Mouse (Mus musculus) MEL (cell line): Measurements from ENCODE around the gene Zeb2. TPM values are rescaled to one million over a fixed set of nuclear protein-coding genes. Genes with fewer than 3 reads are reported as not detected.
A peak's percentile ranks its signal among the peaks of the same experiment; 100 is the strongest.

Experiments used
- DNase-seq: peaks from one replicate; pipeline ENCODE4 v3.0.0; 2011; ENCODE audit warnings: low read depth, low spot score
- H3K27ac ChIP-seq: 2 replicates; pipeline ENCODE4 v1.5.1; 2012; ENCODE audit warnings: low read depth, mild to moderate bottlenecking, control low read depth, low read length, moderate library complexity; ENCODE audit not compliant: control insufficient read depth
- H3K27me3 ChIP-seq, 2 experiments: fragments of 150-350 bp in 1 of 2; sonication (generic) in 1 of 2; 2 replicates each; pipeline ENCODE4 v1.6.1; 2012; ENCODE audit warnings: low read length in 2 of 2, mild to moderate bottlenecking in 2 of 2, improper control_type of control experiment in 1 of 2, moderate library complexity in 1 of 2; ENCODE audit not compliant: insufficient read depth in 2 of 2, control insufficient read depth in 1 of 2
- H3K36me3 ChIP-seq, 2 experiments: 2 replicates each; pipeline ENCODE4 v1.6.1; 2012 to 2014; ENCODE audit warnings: low read length in 2 of 2, improper control_type of control experiment in 1 of 2, inconsistent platforms in 1 of 2, mild to moderate bottlenecking in 1 of 2; ENCODE audit not compliant: insufficient read depth in 2 of 2, control insufficient read depth in 1 of 2
- H3K4me1 ChIP-seq, 2 experiments: fragments of 150-350 bp in 1 of 2; sonication (generic) in 1 of 2; 2 replicates each; pipeline ENCODE4 v1.6.1; 2012; ENCODE audit warnings: low read length in 2 of 2, improper control_type of control experiment in 1 of 2, mild to moderate bottlenecking in 1 of 2; ENCODE audit not compliant: insufficient read depth in 2 of 2, control insufficient read depth in 1 of 2
- H3K4me3 ChIP-seq, 2 experiments: fragments of 150-350 bp in 1 of 2; sonication (generic) in 1 of 2; 2 replicates each; pipeline ENCODE4 v1.5.1; 2012; ENCODE audit warnings: low read depth in 2 of 2, low read length in 2 of 2, mild to moderate bottlenecking in 2 of 2, moderate library complexity in 2 of 2, control low read depth in 1 of 2, improper control_type of control experiment in 1 of 2; ENCODE audit not compliant: control insufficient read depth in 1 of 2, insufficient read depth in 1 of 2
- H3K79me2 ChIP-seq: 2 replicates; pipeline ENCODE4 v1.6.1; 2012; ENCODE audit warnings: mild to moderate bottlenecking, low read length, moderate library complexity; ENCODE audit not compliant: control insufficient read depth, poor library complexity, insufficient read depth
- H3K9ac ChIP-seq: 2 replicates; pipeline ENCODE4 v1.6.1; 2012; ENCODE audit warnings: low read depth, mild to moderate bottlenecking, control low read depth, low read length, moderate library complexity; ENCODE audit not compliant: control insufficient read depth, poor library complexity, severe bottlenecking
- H3K9me3 ChIP-seq: fragments of 150-350 bp; sonication (generic); replicated peaks from 2 replicates; pipeline ENCODE4 v1.6.1; 2012; ENCODE audit warnings: mild to moderate bottlenecking, low read length, improper control_type of control experiment, moderate library complexity; ENCODE audit not compliant: insufficient read depth
- BHLHE40 ChIP-seq: IDR thresholded peaks from 2 replicates; pipeline ENCODE4 v1.6.1; 2012; ENCODE audit warnings: low read depth, mild to moderate bottlenecking, inconsistent platforms, low read length, improper control_type of control experiment, borderline replicate concordance
- ELF1 ChIP-seq: IDR thresholded peaks from 2 replicates; pipeline ENCODE4 v1.6.1; 2014; ENCODE audit warnings: low read depth, mild to moderate bottlenecking, inconsistent platforms, low read length, improper control_type of control experiment, moderate library complexity
- GABPA ChIP-seq: IDR thresholded peaks from 2 replicates; pipeline ENCODE4 v1.6.1; 2012; ENCODE audit warnings: low read depth, mild to moderate bottlenecking, inconsistent platforms, low read length, improper control_type of control experiment, moderate library complexity
- GATA1 ChIP-seq: IDR thresholded peaks from 2 replicates; pipeline ENCODE4 v1.6.1; 2011; ENCODE audit warnings: low read depth, low read length, improper control_type of control experiment
- HCFC1 ChIP-seq: IDR thresholded peaks from 2 replicates; pipeline ENCODE4 v1.6.1; 2012; ENCODE audit warnings: low read depth, mild to moderate bottlenecking, inconsistent platforms, low read length, improper control_type of control experiment, moderate library complexity
- KAT2A ChIP-seq: conservative IDR thresholded peaks from 2 replicates; pipeline ENCODE4 v1.6.1; 2012; ENCODE audit warnings: low read depth, low read length, improper control_type of control experiment, inconsistent platforms
- MAFK ChIP-seq: IDR thresholded peaks from 2 replicates; pipeline ENCODE4 v1.6.1; 2011; ENCODE audit warnings: low read depth, mild to moderate bottlenecking, low read length, improper control_type of control experiment, borderline replicate concordance
- MEF2A ChIP-seq: IDR thresholded peaks from 2 replicates; pipeline ENCODE4 v1.6.1; 2014; ENCODE audit warnings: low read depth, mild to moderate bottlenecking, inconsistent platforms, low read length, improper control_type of control experiment; ENCODE audit not compliant: poor library complexity, insufficient replicate concordance, severe bottlenecking; ENCODE audit errors: extremely low read depth
- MXI1 ChIP-seq: IDR thresholded peaks from 2 replicates; pipeline ENCODE4 v1.6.1; 2011; ENCODE audit warnings: mild to moderate bottlenecking, low read depth, low read length, improper control_type of control experiment
- POLR2A ChIP-seq, 2 experiments: IDR thresholded peaks; 2 replicates each; pipeline ENCODE4 v1.6.1; 2011 to 2012; ENCODE audit warnings: low read length in 2 of 2, mild to moderate bottlenecking in 2 of 2, control low read depth in 1 of 2, improper control_type of control experiment in 1 of 2, low read depth in 1 of 2, moderate library complexity in 1 of 2; ENCODE audit not compliant: control insufficient read depth in 1 of 2, insufficient read depth in 1 of 2, poor library complexity in 1 of 2
- TAL1 ChIP-seq: IDR thresholded peaks from 2 replicates; pipeline ENCODE4 v1.6.1; 2012; ENCODE audit warnings: mild to moderate bottlenecking, inconsistent platforms, low read length, moderate library complexity, mixed read lengths
- TBP ChIP-seq: IDR thresholded peaks from 2 replicates; pipeline ENCODE4 v1.8.0; 2011; ENCODE audit warnings: low read depth, low read length, improper control_type of control experiment
- TCF12 ChIP-seq: IDR thresholded peaks from 2 replicates; pipeline ENCODE4 v1.6.1; 2014; ENCODE audit warnings: low read depth, mild to moderate bottlenecking, inconsistent platforms, low read length, improper control_type of control experiment, moderate library complexity
- UBTF ChIP-seq: IDR thresholded peaks from 2 replicates; pipeline ENCODE4 v1.6.1; 2012; ENCODE audit warnings: low read depth, mild to moderate bottlenecking, inconsistent platforms, low read length, improper control_type of control experiment, moderate library complexity, borderline replicate concordance; ENCODE audit not compliant: insufficient read depth
- USF1 ChIP-seq: IDR thresholded peaks from 2 replicates; pipeline ENCODE4 v1.6.1; 2014; ENCODE audit warnings: low read depth, mild to moderate bottlenecking, inconsistent platforms, low read length, improper control_type of control experiment, moderate library complexity
- USF2 ChIP-seq, 2 experiments: IDR thresholded peaks; 2 replicates each; pipeline ENCODE4 v1.6.1; 2011 to 2012; ENCODE audit warnings: improper control_type of control experiment in 2 of 2, low read length in 2 of 2, borderline replicate concordance in 1 of 2, inconsistent platforms in 1 of 2, low read depth in 1 of 2, mild to moderate bottlenecking in 1 of 2; ENCODE audit not compliant: insufficient read depth in 1 of 2
- ZMIZ1 ChIP-seq: IDR thresholded peaks from 2 replicates; pipeline ENCODE4 v1.6.1; 2012; ENCODE audit warnings: low read depth, mild to moderate bottlenecking, inconsistent platforms, low read length, improper control_type of control experiment, moderate library complexity
- ZNF384 ChIP-seq: IDR thresholded peaks from 2 replicates; pipeline ENCODE4 v1.6.1; 2012; ENCODE audit warnings: low read depth, mild to moderate bottlenecking, inconsistent platforms, low read length, improper control_type of control experiment
- polyA plus RNA-seq, 2 experiments: library from polyadenylated mRNA; stranded (reverse) in 1 of 2; unstranded in 1 of 2; fragments of >175 nt in 1 of 2; fragments of >200 nt in 1 of 2; gene quantifications; 2 replicates each; pipeline versions ENCODE4 v1.2.1 to v1.2.4; 2012; ENCODE audit warnings: low replicate concordance in 2 of 2, low read depth in 1 of 2; ENCODE audit not compliant: insufficient read length in 2 of 2, insufficient read depth in 1 of 2, missing spikeins in 1 of 2
- total RNA-seq: library from RNA; depleted of rRNA; stranded (reverse); fragments of 300-350 nt; gene quantifications from 2 replicates; pipeline ENCODE4 v1.2.3, GENCODE M21; 2012

Gene Zeb2
- total and polyA plus RNA-seq, 3 experiments: 12.8 to 12.9 TPM; not detected in 1

DNA sequence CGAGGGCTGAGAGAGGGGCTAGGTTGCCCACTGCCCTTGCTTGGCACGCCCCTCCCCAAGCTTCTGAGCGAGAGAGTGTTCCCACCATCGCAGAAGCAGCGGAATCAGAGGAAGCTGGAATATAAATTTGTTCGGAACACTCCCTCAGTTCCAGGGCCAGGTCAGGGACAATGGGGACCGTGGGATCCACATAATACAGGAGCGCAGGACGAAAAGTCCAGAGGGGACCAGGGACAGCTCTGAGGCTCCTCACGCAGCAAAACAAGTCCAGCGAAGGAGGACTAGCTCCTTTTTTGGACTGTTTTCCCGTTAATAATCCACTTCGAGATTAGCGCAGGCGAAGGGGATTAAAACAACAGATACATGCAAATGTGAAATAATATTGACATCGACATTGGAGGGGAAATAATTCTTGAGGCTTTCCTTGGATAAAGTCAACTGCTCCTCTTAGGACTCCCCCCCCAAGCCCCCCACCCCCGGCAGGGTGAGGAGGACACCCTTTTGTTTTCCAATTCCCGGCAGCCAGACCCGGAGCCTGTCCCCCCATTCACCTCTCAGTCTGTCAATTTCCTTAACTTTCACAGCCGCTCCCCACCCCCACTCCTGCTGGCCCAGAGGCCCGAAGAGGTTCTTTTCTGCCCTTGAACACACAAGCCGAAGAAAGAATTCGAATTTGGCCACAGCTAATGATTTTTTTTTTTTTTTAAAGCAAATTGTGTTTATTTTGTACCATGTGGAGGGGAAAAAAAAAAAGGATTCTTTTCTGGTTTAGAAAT is 1.3 kb downstream of the Zeb2 start:
- peaks cover 2 to 3% of the 10 kb centered on the region in 2 experiments; a peak in 2 of 4 replicates for H3K4me1 ChIP-seq

DNA sequence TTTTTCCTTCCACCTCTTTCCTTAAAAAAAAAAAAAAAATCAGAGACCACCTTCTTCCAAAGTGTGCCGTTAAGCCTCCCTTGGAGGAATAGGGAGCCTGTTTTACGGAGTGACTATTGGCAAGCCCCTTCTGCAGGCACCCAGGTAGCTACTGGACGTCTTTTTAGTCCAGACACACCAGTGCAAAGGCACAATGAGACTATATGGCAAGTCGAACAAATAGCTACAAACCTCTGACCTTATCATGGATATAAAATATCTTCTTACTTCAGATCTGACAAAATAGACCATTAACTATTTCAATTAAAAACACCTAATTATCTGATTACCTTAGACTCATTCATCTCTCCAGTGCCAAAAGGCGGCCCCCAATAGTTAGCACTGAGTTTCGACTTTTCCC is 2.0 kb downstream of the Zeb2 start:
- peaks cover 0 to 2% of the 10 kb centered on the region in 2 experiments; a peak in 2 of 4 replicates for H3K36me3 ChIP-seq
- no peaks in the 10 kb centered on the region for H3K9me3 ChIP-seq
- H3K9ac ChIP-seq: peak overlapping the region; percentile 82
- no peak for TF ChIP-seq ZNF384
- TF ChIP-seq MAFK: no peak
- TF ChIP-seq USF1: no peak
- TF ChIP-seq KAT2A: no peak
- no peak for TF ChIP-seq TBP
- no peak for TF ChIP-seq UBTF
- no peak for TF ChIP-seq GATA1
- no peak for TF ChIP-seq BHLHE40
- no peak for TF ChIP-seq USF2 (IDR thresholded peaks at IDR 0.05; ENCODE audit: borderline replicate concordance in 1 of 2, insufficient read depth in 1 of 2, low read depth in 1 of 2, low read length in 2 of 2)
- TF ChIP-seq TCF12: no peak
- no peak for TF ChIP-seq ELF1
- no peak for TF ChIP-seq TAL1
- TF ChIP-seq HCFC1: no peak
- no peak for TF ChIP-seq GABPA
- TF ChIP-seq ZMIZ1: no peak
- TF ChIP-seq MEF2A: no peak
- no peak for TF ChIP-seq POLR2A (IDR thresholded peaks at IDR 0.05; ENCODE audit: control insufficient read depth in 1 of 2, insufficient read depth in 1 of 2, low read depth in 1 of 2, low read length in 2 of 2, poor library complexity in 1 of 2)
- H3K27ac ChIP-seq: no peak overlapping the region
- peaks cover 19% of the 10 kb centered on the region for H3K79me2 ChIP-seq
- H3K4me1 ChIP-seq: peaks cover 2 to 3% of the 10 kb centered on the region in 2 experiments; a peak in 2 of 4 replicates
- no peaks in the 10 kb centered on the region for H3K27me3 ChIP-seq
- H3K4me3 ChIP-seq: peak overlapping the region; percentile 89 to 94
- peak; percentile 42 for DNase-seq

More for the DNA sequence above, 1.3 kb downstream of the Zeb2 start:
- H3K9ac ChIP-seq: peak overlapping the region; percentile 82
- TF ChIP-seq MXI1 (0 out of 2 replicates have a peak, but pooled peaks have one; percentile 49), ELF1 (no peak)
- TF ChIP-seq, all 39 proteins: peak for 1
- peak overlapping the region; percentile 89 to 94 for H3K4me3 ChIP-seq
- H3K9me3 ChIP-seq: no peaks in the 10 kb centered on the region
- peaks cover 14% of the 10 kb centered on the region for H3K79me2 ChIP-seq
- no peaks in the 10 kb centered on the region for H3K27me3 ChIP-seq
- peak; percentile 50 for DNase-seq
- H3K27ac ChIP-seq: peak overlapping the region; percentile 37
- H3K36me3 ChIP-seq: peaks cover 0 to 2% of the 10 kb centered on the region in 2 experiments; a peak in 2 of 4 replicates
